Mouse (Mus musculus): ENCODE data around the gene Vapb.
"Not testable (repeated sequence)": the region's sequence is repeated elsewhere in the genome, so short reads cannot be mapped to it uniquely, and the experiment has no call there.

Vapb gene

GRCm38 (mm10) chr2:173737222-173737989, at the start of gene Vapb:
Vapb (plus strand) TSS chr2:173737511.
- DNase-seq = peak; percentile 99

GRCm38 (mm10) chr2:173689835-173690234, 47.5 kb upstream of the Vapb start:
- no peak for DNase-seq

GRCm38 (mm10) chr2:173691748-173692147, 45.6 kb upstream of the Vapb start:
- DNase-seq = no peak

GRCm38 (mm10) chr2:173692693-173693092, 44.6 kb upstream of the Vapb start:
- no peak for DNase-seq

GRCm38 (mm10) chr2:173698850-173699249, 38.5 kb upstream of the Vapb start:
- no peak for DNase-seq

DNA sequence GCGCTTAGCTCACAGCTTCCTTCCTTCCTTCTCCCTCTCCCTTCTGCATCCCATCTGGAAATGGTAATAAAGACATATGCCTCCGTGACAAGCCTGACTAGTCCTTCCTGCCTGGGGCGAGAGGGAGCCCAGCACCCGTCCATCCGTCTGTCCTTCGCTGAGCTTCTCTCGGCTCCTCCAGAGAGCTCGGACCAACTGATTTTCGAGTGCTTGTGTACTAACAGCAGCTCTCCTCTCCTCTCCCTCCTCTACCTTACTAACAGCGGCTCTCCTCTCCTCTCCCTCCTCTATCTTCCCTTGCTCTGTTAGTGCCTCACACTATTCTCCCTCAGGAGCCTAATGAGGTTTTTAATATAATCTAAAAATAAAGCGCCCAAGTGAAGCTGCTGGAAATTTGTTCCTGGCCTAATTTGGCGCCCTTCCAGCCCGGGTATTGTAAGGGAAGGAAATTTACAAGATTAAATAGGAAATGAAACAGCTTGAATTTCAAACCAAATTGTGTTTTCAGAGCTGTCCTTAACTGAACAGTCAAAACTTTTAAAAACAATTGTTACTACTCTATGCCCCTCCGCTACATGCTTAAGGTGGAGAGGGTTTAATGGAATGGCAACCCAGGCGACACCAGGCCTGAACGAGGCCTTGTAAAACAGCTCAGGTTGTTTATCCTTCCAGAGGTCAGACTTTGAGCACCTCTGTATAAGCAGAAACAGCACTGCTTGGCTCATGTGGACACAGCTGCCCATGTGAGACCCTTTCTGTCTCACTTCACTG, 35.0 kb upstream of the Vapb start:
- DNase-seq = no peak

DNA sequence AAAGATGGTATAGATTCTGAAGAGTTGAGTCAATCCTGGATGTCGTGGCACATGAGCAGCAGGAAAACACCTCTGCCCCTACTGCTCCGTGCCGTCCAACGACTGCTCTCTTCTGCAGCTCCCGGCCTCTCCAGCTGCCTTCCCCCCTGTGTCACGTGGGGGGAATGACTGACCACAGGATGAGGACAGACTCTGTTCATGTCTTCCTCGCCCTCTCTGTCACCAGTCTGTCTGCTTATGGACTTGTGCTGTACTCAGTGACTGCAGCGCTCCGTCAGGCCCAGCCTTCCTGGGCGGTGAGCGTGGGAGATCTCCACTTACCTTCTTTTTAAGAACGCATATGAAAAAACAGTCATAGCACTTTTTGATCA, 34.5 kb upstream of the Vapb start:
- no peak for DNase-seq

GRCm38 (mm10) chr2:173705827-173706551, 31.3 kb upstream of the Vapb start:
- DNase-seq = no peak

DNA sequence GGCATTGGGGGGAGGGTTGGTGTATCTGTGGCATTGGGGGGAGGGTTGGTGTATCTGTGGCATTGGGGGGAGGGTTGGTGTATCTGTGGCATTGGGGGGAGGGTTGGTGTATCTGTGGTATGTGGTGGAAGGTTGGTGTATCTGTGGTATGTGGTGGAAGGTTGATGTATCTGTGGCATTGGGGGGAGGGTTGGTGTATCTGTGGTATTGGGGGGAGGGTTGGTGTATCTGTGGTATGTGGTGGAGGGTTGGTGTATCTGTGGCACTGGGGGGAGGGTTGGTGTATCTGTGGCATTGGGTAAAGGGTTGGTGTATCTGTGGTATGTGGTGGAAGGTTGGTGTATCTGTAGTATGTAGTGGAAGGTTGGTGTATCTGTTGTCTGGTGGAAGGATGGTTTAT, 29.7 kb upstream of the Vapb start:
- DNase-seq = not testable (repeated sequence)

DNA sequence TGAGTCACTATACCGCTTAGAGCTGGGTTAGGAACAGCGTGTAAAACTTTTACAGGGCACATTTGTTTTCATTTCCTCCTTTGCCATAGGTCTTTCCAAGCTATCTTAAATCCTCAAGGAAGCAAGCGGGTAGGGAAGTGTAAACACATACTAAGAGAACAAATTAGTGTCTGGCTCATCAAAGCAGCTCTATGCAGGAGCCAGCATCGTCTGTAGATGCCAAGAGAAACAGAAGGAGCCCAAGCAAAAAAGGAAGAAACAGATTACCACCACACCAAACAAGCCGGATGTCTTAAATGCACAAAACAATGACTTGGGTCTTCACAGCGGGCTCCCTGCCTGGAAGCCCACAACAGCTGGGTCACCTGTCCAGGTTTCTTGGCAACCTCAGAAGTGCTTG, 27.1 kb upstream of the Vapb start:
- DNase-seq = no peak

DNA sequence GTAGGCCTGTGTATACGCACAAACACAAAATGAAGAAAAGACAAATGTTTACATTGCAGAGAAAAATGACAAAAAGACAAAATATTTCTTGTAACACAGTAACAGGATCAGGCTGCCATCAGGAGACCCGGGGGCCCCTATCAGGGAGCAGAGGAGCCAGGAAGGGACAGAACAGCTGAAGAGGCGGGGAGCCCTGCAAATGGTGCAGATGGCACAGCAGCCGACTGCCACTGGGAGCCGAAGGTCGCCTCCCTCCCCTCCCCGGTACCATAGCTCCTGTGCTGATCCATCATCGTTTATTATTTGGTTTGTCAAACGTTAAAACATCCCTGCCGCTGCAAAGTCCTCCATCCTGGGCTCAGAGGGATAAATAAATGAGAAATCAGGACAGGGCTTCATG, 24.7 kb upstream of the Vapb start:
- DNase-seq = no peak

DNA sequence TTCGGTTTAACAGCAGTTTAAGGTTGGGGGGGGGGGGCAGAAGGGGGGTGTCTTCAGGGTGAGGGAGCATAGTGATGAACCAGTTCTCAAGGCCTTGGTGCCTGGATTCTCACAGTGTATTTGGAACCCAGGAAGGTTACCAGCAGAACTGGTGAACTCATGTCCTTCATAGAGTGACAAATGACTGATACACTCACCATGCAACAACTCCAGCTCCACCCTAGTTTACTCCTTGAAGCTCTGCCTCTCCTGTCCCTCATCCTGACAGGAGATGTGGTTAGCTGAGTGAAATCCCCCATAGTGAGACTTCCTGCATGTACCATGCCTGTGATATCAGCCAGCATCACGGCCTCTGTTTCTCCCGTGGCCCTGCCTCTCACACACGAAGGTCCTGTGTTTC, 24.1 kb upstream of the Vapb start:
- no peak for DNase-seq

GRCm38 (mm10) chr2:173714620-173715218, 22.6 kb upstream of the Vapb start:
- no peak for DNase-seq

GRCm38 (mm10) chr2:173716966-173717365, 20.3 kb upstream of the Vapb start:
- peak; percentile 33 for DNase-seq

GRCm38 (mm10) chr2:173719115-173719514, 18.2 kb upstream of the Vapb start, which contains the start of gene 1700010B08Rik:
1700010B08Rik (plus strand) TSS chr2:173719415.
- not testable (repeated sequence) for DNase-seq

GRCm38 (mm10) chr2:173722251-173722857, 15.0 kb upstream of the Vapb start:
- DNase-seq = no peak

GRCm38 (mm10) chr2:173724382-173724781, 12.9 kb upstream of the Vapb start:
- DNase-seq = no peak

GRCm38 (mm10) chr2:173724940-173725807, 12.1 kb upstream of the Vapb start:
- DNase-seq = no peak

DNA sequence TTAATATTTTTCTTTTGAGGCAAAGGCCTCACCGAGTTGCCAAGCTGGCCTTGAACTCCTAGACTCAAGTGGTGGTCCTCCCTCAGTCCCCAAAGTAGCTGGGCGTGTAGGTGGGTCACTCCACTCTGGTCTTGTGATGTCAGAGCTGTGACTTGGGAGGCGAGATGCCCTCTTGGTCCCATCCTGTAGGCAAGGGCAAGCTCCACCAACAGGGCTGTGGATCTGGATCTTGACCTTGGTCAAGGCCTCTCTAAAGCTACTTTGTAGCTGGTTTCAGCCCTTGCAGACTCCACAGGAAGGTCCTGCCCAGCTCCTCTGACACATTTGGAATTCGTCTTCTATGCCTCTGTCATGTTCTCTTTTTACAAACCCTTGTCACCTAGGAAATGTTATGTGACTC, 11.5 kb upstream of the Vapb start:
- no peak for DNase-seq

DNA sequence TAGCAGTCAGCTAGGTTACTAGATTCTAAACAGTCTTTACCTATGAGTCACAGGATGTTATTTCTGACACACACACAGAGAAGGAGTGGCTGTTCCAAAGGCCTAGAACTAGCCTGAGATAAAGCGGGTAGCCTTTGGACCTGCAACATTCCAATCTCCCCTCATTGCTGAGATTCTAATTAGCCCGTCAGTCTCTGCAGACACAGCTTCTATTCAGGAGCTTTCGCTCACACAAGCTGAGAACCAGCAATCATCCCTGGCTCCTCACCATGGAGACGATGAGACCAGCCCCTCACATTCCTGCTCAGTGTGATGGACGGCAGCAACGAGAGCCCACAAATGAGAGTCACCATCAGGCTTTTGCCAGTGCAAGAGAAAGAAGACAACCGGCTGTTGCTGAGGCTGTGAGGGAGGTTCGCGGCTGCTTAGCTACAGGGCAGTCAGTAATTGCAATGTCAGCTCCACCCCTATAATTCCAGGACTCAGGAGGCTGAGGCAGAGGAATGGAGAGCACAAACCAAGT, 6.8 kb upstream of the Vapb start:
- peak; percentile 37 for DNase-seq

- DNase-seq = no peak
These were observed 2.9 kb upstream of the Vapb start for GRCm38 (mm10) chr2:173734426-173734825.

Data from layer of hippocampus, adult 9-11 months (tissue).